In genomic region chr2:73385641-73386355, GRCm38 (mm10) we compare ENCODE assay signal across 8 mouse cellular contexts. TPM values are rescaled to one million over a fixed set of nuclear protein-coding genes. Genes with fewer than 3 reads are reported as not detected.
DNase-seq lines count a peak whose midpoint lies in the region; ATAC-seq lines count a peak whose summit lies in the region.

No protein-coding gene starts in this region.

- H3K9me3 ChIP-seq in hindbrain, embryonic 13.5 days: no peaks in the 10 kb centered on the region

- H3K36me3 ChIP-seq in hindbrain, embryonic 13.5 days: peaks cover 7% of the 10 kb centered on the region; the same call in 1 of the 2 replicates

- peaks cover 8% of the 10 kb centered on the region for H3K4me1 ChIP-seq in hindbrain, embryonic 13.5 days (replicated peaks)

- peak; percentile 1; the same call in 1 of the 2 replicates for ATAC-seq in hindbrain, embryonic 13.5 days (ENCODE audit: low FRiP score)

- H3K4me3 ChIP-seq in hindbrain, embryonic 13.5 days: peak overlapping the region; percentile 73

- peak overlapping the region; percentile 84 for H3K4me2 ChIP-seq in hindbrain, embryonic 13.5 days

- WGBS in hindbrain, embryonic 13.5 days: 1% methylated on average over 29 of the region's 29 CpGs

- H3K9ac ChIP-seq in hindbrain, embryonic 13.5 days: peak overlapping the region; percentile 81

- H3K27ac ChIP-seq in hindbrain, embryonic 13.5 days: peak overlapping the region; percentile 86

- H3K27me3 ChIP-seq in hindbrain, embryonic 13.5 days: 0 out of 2 replicates have a peak, but pooled peaks cover 4% of the 10 kb centered on the region

- DNase-seq in embryo, embryonic 10 days (ENCODE audit: low spot score): peak; percentile 11
- no peak for DNase-seq in embryo, embryonic 9.5 days (ENCODE audit: extremely low spot score)
- DNase-seq in right cerebral cortex, postnatal 25 days: peak; percentile 10
- no peak for DNase-seq in right cerebral cortex, adult 18-20 months
- peak; percentile 22 for DNase-seq in lung, postnatal 36 days
- no peak for DNase-seq in adrenal gland, adult 2 months
- no peak for DNase-seq in cerebellum, adult 9-10 months

RNA-seq across cellular contexts. Expression of gene Gpr155, which starts 0.6 kb away (rescaled TPM):
- polyA plus RNA-seq in hindbrain, embryonic 13.5 days (2015; fragmentation: Nextera tagmentation; extraction: Ambion mirVana): 12.4 and 12.7 TPM in 2 replicates
- 1 to 10 TPM; 5.9 to 7.5 TPM for total RNA-seq in adrenal gland, adult 2 months (2021)
- polyA plus RNA-seq in adrenal gland, adult 2 months (2012; rRNA removed): 1.6 and 1.7 TPM in 2 replicates

Comparison
In these comparisons a context has a peak if more than half of its experiments do, and no peak if none do; other contexts are left out.
1. DNase-seq: peak in embryo, embryonic 10 days (single experiment), right cerebral cortex, postnatal 25 days (single experiment) and lung, postnatal 36 days (single experiment); none in embryo, embryonic 9.5 days (single experiment), right cerebral cortex, adult 18-20 months (single experiment), adrenal gland, adult 2 months (single experiment) and cerebellum, adult 9-10 months (single experiment).